Mouse (Mus musculus) olfactory bulb, adult 2 months (tissue): ENCODE measurements at regions not wholly inside any gene's neighbourhood (a gene's known extent, or its start where the extent isn't known, plus 50 kb on each side); places are given as distances from the start of the nearest gene placed in this dataset.

Source experiments
- CTCF ChIP-seq: fragments of 200-500 bp; IDR thresholded peaks from 2 replicates; pipeline ENCODE4 v1.5.1; 2012; ENCODE audit warnings: low read depth, mild to moderate bottlenecking, low read length, moderate library complexity; ENCODE audit not compliant: insufficient read depth
- POLR2A ChIP-seq: fragments of 200-500 bp; IDR thresholded peaks from 2 replicates; pipeline ENCODE4 v1.6.1; 2012; ENCODE audit warnings: mild to moderate bottlenecking, low read depth, low read length, moderate library complexity; ENCODE audit not compliant: insufficient read depth

DNA sequence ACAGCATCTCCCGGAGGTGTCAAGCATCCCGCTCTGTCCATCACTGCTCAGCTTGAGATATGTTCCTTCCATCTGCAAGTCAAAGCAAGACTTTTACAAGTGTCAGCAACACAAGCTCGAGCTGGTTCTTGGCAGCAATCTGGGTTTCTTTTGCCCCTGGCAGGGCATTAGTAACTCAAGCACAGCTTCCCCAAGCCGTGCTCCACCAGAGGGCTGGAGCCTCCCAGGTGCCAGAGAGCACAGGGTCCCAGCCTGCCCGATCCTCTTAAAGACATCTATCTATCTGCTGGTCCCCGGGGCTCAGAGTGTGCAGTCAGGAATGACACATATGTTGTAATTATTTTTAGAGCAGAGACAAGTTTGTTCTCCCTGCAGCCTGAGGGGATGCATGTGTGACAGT, 132.3 kb downstream of the Gas1 start:
- TF ChIP-seq CTCF: no peak
- TF ChIP-seq POLR2A: no peak
